Mouse (Mus musculus) bone marrow macrophage, adult 2 months (primary cell): ENCODE data around the gene Arhgap27.

Experiments
- CTCF ChIP-seq: IDR thresholded peaks from 2 replicates; pipeline ENCODE4 v1.5.1; 2012; ENCODE audit warnings: low read depth, mild to moderate bottlenecking, low read length, moderate library complexity
- POLR2A ChIP-seq: IDR thresholded peaks from 2 replicates; pipeline ENCODE4 v1.6.1; 2012; ENCODE audit warnings: mild to moderate bottlenecking, low read depth, low read length, borderline replicate concordance

DNA sequence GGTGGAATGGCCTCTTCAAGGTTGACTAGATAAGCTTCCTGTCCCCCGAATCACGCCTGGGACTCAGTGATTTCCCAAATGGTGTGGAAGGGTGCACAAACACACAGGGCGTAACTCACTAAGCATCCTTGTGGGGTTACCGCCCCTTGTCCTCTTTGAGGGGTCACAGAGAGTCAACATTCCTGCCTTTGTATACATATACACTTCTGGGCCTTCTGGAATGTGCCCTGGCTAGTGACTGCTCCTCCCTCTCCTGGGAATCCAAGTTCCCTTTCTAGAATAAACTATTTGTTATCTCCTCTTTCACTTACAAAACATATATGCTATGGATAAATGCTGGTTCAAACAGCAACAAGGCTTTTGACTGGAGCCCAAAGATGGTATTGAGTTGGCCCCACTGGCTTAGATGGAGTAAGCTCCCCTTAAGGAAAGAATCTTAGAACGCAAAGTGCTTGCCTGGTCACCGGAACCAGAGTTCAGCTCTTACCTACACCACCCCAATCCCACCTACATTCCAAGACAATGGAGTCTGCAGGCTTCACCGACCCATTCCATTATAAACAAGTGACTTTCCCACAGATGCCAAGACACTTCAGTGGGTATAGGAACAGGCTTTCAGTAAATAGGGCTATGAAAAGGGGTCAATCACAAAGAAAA, 24.5 kb upstream of the Arhgap27 start:
- TF ChIP-seq CTCF (no peak), POLR2A (no peak)
